Mouse (Mus musculus) embryonic stem cell, embryonic (primary cell): ENCODE measurements at regions not wholly inside any gene's neighbourhood (a gene's known extent, or its start where the extent isn't known, plus 50 kb on each side); places are given as distances from the start of the nearest gene placed in this dataset.

Experiments
- CTCF ChIA-PET, 4 experiments: fragments of 300-600 bp in 2 of 4; fragments of 350-600 bp in 2 of 4; sonication (Branson Sonifier 250); formaldehyde crosslinking; loops; one replicate each; lab custom pipeline; 2022; ENCODE audit warnings: inconsistent platforms in 2 of 4; lab: Charles Lee
- POLR2A ChIA-PET, 4 experiments: fragments of 300-600 bp in 2 of 4; fragments of 350-600 bp in 2 of 4; sonication (Branson Sonifier 250); formaldehyde crosslinking; loops; one replicate each; lab custom pipeline; 2022; ENCODE audit warnings: antibody characterized with exemption in 4 of 4, inconsistent platforms in 1 of 4; lab: Charles Lee

DNA sequence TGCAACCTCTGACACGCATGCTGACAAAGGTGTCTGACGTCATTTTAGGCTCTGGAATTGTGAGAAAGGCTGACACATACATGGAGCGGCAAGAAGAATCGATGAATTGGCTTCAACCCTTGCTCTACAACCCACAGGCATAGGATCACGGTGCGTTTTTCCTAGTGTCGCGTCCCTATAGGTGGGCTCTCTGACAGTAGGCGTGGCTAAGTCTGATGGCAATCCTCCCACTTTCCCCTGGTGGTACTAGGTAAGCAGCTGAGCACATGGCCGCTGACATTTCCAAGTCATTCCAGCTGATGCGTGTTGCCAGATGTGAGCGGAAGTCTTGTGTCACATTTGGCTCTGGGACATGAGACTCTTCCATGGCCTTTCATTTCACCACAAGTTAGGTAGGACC lies 89.1 kb upstream of the Mdm1 start:
- ChIA-PET POLR2A (interaction anchor here in 2 of 4 experiments (0.5 to 1.1 kb wide), 3 partner anchors 48 to 1886 kb away, joined by 3 read pairs; no protein-coding TSS in a partner anchor), CTCF (no interaction called here)

DNA sequence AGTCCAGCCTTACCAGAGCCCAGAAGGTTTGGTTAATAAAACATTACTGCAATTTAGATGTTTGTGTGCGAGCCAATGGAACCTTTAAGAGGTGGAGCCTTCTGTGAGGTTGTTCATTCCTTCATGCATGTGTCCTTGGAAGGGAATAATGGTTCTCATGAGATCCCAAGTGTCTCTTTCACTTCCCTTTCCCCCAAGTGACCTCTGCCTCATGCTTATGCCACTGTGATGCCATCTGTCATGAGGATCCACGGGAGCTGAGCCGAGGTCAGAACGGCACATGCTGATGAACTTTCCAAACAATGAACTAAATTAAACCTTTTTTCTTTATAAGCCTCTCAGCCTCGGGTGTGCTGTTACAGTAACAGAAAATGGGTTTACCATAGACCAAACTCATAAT lies 88.6 kb upstream of the Mdm1 start:
- ChIA-PET POLR2A (interaction anchor here in 1 of 4 experiments (0.5 to 1.1 kb wide), 2 partner anchors 49 to 175 kb away, joined by 3 read pairs; no protein-coding TSS in a partner anchor), CTCF (interaction anchor here in 1 of 4 experiments (0.6 kb wide), 1 partner anchor 383 kb away, joined by 6 read pairs; no protein-coding TSS in a partner anchor)

DNA sequence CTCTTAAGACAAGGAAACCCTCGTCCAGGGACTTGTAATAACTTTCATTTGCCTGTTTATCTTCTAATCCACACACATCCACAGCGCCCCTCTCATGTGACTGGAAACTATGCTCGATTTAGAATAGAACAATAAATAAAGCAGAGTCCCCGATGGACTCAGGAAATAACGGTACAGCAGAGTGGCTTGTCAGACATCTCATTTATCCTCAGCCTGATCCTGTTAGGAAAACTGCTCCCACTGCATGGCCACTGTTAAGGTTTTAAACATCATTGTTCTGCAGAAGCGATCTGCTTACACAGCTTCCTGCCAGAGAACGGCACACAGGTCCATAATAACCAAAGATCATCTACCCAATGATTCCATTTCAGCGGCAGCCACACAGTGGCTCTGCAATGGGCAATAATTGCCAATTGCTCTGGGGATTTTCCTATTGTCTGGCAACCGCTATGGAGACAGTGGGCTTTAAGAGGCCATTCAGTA lies 84.8 kb upstream of the Mdm1 start:
- ChIA-PET CTCF (no interaction called here), POLR2A (no interaction called here)

DNA sequence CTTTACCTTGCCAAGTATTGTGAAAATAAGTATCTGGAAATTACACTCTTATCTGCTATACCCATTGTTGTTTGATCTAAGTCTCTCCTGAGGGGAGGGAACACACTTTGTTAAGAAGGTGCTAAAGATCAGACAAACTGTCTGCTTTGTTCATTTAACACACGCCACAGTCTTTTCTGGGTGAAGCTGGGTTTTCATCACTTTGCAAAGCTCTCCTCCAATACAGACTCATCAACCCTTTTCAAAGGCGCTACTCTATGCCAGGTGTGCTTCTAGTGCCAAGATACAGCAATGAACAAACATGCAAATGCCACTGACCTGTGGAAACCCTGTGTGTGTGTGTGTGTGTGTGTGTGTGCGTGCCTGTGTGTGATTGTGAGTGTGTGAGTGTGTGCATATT lies 84.1 kb upstream of the Mdm1 start:
- ChIA-PET CTCF (no interaction called here), POLR2A (no interaction called here)

DNA sequence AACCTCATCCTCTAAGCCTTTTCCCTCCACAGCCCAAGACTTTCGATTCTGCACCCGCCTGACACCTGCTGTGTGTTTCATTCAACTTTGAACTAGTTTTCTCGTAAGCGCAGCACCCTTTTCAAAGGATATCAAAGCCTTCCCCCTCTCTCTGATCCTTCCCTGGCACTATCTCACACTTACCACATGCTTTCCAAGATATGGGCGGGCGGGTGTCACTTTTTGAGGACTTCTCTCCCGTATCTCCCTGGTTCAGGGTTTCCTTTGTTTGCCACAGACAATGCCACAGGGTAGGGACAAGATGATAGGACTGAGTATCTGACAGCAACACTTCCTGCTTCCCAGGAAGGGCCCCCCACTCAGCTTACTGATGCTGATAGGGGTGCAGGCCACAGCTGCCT lies 76.8 kb upstream of the Mdm1 start:
- CTCF ChIA-PET, result no interaction called here
- POLR2A ChIA-PET, result no interaction called here

DNA sequence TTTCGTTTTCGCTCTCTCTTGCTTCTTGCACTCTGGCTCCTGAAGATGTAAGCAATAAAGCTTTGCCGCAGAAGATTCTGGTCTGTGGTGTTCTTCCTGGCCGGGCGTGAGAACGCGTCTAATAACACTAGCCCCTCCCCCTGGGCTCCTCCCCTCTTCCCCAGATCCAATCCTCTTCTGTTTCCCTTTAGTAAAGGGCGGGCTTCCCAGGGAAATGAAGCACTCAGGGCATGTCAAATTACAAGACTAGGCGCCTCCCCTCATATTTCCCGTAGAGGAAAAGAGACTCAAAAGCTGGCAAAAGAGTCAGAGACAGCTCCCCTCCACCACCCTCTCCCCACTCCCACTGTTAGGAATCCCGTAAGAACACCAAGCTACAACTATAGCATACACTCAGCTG lies 65.3 kb upstream of the Mdm1 start:
- POLR2A ChIA-PET, result interaction anchor here in 2 of 4 experiments (0.7 to 1.2 kb wide), 2 partner anchors 10 to 65 kb away, joined by 3 to 4 read pairs; partner anchors contain the start of gene Mdm1 (in 1 of the 2)

DNA sequence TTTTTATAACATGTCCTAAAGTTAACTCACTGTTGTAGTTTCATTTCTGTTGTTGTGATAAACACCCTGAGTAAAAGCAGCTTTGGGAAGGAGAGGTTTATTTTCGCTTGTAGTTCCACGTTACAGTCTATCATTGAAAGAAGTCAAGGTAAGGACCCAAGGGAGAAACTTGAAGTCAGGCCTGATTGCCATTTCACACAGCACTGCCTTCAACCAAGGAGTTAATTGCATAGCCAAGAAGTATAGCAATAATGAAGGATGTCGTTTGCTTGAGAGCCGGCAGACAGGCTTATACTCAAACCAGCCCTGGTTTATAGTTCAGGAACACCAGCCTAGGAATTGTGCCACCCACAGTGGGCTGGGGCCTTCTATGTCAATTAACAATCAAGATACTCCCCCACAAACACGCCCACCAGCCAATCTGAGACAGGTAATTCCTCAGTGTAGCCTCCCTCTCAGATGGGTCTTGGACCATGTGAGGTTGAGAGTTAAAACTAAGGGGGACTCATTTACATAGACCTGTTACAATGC lies 59.9 kb upstream of the Mdm1 start:
- ChIA-PET POLR2A (no interaction called here), CTCF (no interaction called here)

More for the DNA sequence above, 65.3 kb upstream of the Mdm1 start:
- CTCF ChIA-PET, result interaction anchor here in 1 of 4 experiments (0.6 kb wide), 1 partner anchor 8 kb away, joined by 5 read pairs; no protein-coding TSS in a partner anchor

DNA sequence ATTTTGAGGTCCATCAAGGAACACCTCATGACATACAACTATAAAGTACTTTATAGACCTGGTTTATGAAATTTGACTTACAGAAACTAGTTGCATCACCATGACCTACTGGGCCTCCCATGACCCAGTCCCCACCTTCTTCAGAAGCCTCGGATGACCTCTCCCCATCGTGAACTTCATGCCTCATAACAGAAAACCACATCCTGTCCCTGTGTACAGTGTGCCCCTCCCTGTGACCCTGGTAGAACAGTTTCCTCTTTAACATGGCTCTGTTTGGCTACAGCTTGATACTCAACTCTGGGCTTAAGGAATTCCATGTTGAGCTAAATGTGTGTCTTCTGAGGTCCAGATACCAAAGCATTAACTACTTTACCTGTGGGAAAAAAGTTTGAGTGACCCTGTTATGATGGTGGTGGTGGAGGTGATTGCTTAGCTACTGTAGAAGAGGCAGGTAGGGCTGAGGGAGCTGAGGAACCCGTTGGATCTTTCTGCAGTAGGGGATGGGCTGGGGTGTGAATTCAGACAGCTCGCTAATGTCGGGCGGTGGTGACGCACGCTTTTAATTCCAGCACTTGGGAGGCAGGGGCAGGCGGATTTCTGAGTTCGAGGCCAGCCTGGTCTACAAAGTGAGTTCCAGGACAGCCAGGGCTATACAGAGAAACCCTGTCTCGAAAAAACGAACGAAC lies 58.4 kb upstream of the Mdm1 start:
- CTCF ChIA-PET, result no interaction called here
- POLR2A ChIA-PET, result no interaction called here

DNA sequence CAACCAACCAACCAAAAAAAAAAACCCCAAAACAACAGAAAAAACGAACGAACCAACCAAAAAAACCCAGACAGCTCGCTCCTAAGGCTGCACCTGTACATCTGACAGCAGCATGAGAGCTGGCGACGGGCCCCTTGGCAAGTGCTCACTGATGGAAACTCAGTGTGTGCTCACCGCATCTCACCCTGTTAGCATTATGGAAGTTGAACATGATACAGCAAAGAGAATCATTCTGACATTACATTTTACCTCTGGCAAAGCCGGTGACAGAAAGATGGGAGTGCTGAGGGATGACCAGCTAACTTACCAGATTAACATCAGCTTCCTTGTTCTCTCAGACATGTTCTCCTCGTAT lies 57.9 kb upstream of the Mdm1 start:
- POLR2A ChIA-PET, result no interaction called here

DNA sequence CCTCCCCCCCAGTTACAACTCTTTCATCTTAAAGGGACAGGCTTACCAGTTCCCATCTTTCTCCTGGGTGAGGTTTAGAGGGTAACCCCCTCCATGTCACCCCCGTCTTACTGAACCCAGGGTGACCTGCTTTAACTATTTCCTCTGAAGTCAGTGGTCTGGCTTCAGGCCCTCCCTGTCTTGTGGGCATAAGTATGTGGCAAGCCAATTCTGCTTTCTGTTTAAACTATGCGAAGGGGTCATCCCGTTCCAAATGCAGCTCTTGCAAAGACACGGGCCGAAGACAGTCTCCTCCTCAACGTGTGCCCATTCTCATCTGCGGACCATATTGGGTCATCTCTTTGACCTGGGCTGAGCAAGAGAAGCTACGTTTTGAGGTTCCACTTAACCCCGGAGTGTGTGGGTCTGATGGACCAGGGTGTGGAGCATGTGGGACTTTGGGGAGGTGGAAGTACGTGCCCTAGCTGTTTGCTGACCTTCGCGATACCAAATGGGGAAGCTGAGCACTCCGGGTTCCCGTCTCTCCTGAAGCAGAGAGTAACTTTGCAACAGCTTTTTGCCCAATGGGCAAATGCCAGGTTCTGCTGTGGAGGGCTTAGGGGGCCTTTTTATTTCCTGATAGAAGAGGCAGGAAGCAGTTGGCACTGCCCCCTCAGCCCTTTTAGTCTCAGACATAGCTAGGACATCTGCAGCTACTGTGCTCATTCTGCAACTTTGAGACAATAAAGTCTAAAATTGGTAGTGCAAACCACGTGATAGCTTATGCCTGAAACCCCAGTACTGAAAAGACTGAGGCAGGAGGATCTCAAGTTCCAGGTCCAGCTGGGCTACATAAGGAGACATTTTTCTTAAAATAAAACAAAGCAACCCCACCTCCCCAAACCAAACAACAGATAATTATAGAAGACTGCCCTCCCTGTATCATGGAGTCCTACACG lies 56.3 kb upstream of the Mdm1 start:
- ChIA-PET CTCF (no interaction called here), POLR2A (interaction anchor here in 2 of 4 experiments (0.6 to 1.1 kb wide), 3 partner anchors 40 to 694 kb away, joined by 3 to 4 read pairs (median 3); no protein-coding TSS in a partner anchor)

More for the DNA sequence above, 57.9 kb upstream of the Mdm1 start:
- CTCF ChIA-PET, result no interaction called here

DNA sequence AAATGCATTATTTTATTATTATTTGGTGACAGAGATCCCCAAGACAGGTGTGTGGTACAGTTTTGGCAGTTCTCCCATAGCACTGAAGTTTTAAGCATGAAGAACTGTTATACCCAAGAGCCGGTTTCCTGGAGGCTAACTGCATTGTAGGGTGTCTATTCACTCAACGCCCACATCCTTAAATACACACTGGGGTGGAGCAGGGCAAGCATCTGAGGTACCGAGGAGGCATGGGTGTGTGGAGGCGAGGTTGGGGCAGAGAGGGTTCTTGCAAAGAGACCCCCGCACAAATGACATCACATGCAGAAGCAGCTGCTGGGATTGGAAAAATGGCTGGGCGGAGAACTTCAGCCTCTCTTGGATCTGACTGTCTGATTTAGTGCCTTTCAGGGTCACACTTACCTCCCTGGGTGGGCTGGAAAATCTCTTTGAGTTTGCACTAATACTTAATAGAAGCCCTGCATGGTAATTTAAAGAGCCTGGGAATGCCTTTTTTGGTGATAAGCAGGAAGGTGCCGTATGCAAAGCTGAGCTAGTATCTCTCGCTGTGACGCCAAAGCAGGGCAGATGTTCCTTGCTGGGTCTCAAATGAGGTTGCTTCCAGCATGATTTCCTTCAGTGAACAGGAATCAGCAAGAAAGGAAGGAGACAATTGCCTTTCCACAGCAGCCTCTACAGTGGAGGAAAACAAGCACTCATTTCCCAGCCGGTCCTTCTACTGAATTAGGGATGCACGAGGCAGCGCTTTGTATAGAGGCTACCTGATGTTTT lies 53.9 kb upstream of the Mdm1 start:
- ChIA-PET POLR2A (no interaction called here), CTCF (interaction anchor here in 1 of 4 experiments (0.6 kb wide), 1 partner anchor 191 kb away, joined by 10 read pairs; no protein-coding TSS in a partner anchor)

DNA sequence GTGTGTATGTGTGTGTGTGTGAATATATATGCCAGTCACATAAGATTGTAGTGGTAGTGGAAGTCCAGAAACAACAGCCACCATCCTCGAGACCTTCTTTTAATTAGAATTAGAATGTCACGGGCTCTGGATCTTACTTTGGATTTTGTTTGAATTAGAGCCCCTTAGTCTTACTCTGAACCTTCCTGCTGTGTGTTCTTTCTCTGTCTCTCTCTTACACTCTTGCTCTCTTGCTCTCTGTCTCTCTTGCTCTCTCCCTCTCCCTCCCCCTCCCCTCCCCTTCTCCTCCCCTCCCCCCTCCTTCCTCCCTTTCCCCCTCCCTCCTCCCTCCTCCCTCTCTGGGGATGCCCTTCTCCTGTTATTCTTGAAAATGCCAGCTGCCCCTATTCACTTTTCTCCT lies 53.1 kb upstream of the Mdm1 start:
- ChIA-PET CTCF (no interaction called here), POLR2A (no interaction called here)

DNA sequence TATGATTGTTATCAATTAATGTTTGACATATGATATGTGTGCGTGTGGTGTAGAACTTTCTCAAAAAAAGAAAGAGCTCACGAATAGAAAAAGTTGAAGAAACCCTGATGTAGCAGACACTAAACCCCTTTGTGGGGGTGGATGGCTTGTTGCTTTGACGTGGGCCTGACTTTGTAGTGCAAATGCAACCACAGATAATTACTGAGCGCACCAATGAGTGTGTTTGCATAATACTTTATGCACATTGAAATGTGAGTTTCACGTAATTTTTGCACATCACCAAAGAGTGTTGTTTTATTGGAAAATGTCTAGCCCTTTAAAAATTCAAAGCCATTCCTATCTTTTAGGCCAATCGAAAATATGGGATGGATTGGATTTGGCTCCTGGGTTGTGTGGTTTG lies 51.7 kb upstream of the Mdm1 start:
- ChIA-PET POLR2A (interaction anchor here in 1 of 4 experiments (0.7 to 1.3 kb wide), 3 partner anchors 24 to 275 kb away, joined by 3 read pairs; no protein-coding TSS in a partner anchor), CTCF (no interaction called here)

DNA sequence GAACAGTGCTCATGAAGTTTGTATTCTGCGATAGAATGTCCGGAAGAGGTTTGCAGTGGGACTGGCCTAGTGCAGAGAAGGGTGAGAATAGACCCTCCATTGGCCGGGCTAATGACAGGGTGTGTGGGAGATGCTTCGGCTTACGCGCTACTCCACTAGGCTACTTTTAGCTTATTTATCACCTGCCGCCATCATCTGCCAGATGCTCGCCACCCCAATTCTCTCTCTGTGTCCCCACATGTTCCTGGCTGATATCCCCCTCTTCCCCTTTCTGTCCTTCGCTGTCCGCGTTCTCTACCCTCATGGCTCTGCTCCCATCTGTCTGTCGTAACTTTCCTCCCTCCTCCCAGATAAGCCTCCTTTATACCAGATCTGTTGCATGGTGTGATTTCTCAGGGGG lies 50.1 kb upstream of the Mdm1 start:
- ChIA-PET CTCF (no interaction called here), POLR2A (interaction anchor here in 1 of 4 experiments (1.1 kb wide), 1 partner anchor 22 kb away, joined by 3 read pairs; no protein-coding TSS in a partner anchor)
